Mouse (Mus musculus): ENCODE results near the gene Olfml2a. TPM values are rescaled to one million over a fixed set of nuclear protein-coding genes. Genes with fewer than 3 reads are reported as not detected.

The Olfml2a gene
- polyA plus RNA-seq (2012; rRNA removed): 2.4 and 3.5 TPM in 2 replicates

GRCm38 (mm10) chr2:38931851-38932667 is at the start of gene Olfml2a:
Olfml2a (plus strand) TSS chr2:38931978.

GRCm38 (mm10) chr2:38927115-38927979 is 4.4 kb upstream of the Olfml2a start, which contains the start of gene Nr6a1:
Nr6a1 (minus strand) TSS chr2:38927688.

GRCm38 (mm10) chr2:38997386-38998374 is 65.9 kb downstream of the Olfml2a start, which contains the start of gene Wdr38:
Wdr38 (plus strand) TSS chr2:38997476.

GRCm38 (mm10) chr2:39004880-39005435 is 73.2 kb downstream of the Olfml2a start, which contains the start of gene Arpc5l:
Arpc5l (plus strand) TSS chr2:39005348.

GRCm38 (mm10) chr2:39005574-39006079 is 73.8 kb downstream of the Olfml2a start, which contains the start of gene Rpl35:
Rpl35 (minus strand) TSS chr2:39005624.

Other genes starting within 250 kb of the Olfml2a start
- gene Nr5a1, start 217.4 kb upstream of the Olfml2a start, polyA plus RNA-seq (2012; rRNA removed): 0.40 and 0.69 TPM in 2 replicates
- 3.2 and 3.9 TPM in 2 replicates for gene Nr6a1, start 4.3 kb upstream of the Olfml2a start, polyA plus RNA-seq (2012; rRNA removed)
- gene Wdr38, start 65.5 kb downstream of the Olfml2a start, polyA plus RNA-seq (2012; rRNA removed): 1.2 and 1.3 TPM in 2 replicates
- gene Arpc5l, start 73.4 kb downstream of the Olfml2a start, polyA plus RNA-seq (2012; rRNA removed): 84.9 and 90.6 TPM in 2 replicates
- 500 and 524 TPM in 2 replicates for gene Rpl35, start 73.6 kb downstream of the Olfml2a start, polyA plus RNA-seq (2012; rRNA removed)
- 44.3 and 45.6 TPM in 2 replicates for gene Golga1, start 133.6 kb downstream of the Olfml2a start, polyA plus RNA-seq (2012; rRNA removed)